Mouse (Mus musculus) hindbrain, embryonic 11.5 days (tissue): ENCODE data around the gene Btg1. TPM values are rescaled to one million over a fixed set of nuclear protein-coding genes. Genes with fewer than 3 reads are reported as not detected.

Source experiments
- ATAC-seq: fragments of 200-750 bp; cut with Nextera tagmentation; 2 replicates; pipeline ENCODE4 v1.8.0; 2017; ENCODE audit warnings: mild to moderate bottlenecking, moderate TSS enrichment, moderate library complexity; ENCODE audit not compliant: low FRiP score
- DNase-seq: peaks from one replicate; pipeline ENCODE4 v3.0.0-alpha.2; 2015; ENCODE audit warnings: low spot score
- H3K27ac ChIP-seq: fragments of 300-500 bp; sonication (generic); 2 replicates; pipeline ENCODE4 v1.5.1; 2014; ENCODE audit warnings: mild to moderate bottlenecking, low read depth, low read length
- H3K27me3 ChIP-seq: fragments of 300-500 bp; sonication (generic); 2 replicates; pipeline ENCODE4 v1.6.1; 2014; ENCODE audit warnings: mild to moderate bottlenecking, low read length, moderate library complexity, mixed read lengths; ENCODE audit not compliant: control insufficient read depth, insufficient read depth
- H3K36me3 ChIP-seq: fragments of 300-500 bp; sonication (generic); 2 replicates; pipeline ENCODE4 v1.6.1; 2014; ENCODE audit warnings: mild to moderate bottlenecking, low read length, moderate library complexity, mixed read lengths; ENCODE audit not compliant: control insufficient read depth, insufficient read depth
- H3K4me1 ChIP-seq: fragments of 300-500 bp; sonication (generic); replicated peaks from 2 replicates; pipeline ENCODE4 v1.6.1; 2014; ENCODE audit warnings: low read length, mixed read lengths; ENCODE audit not compliant: control insufficient read depth, insufficient read depth
- H3K4me2 ChIP-seq: fragments of 300-500 bp; sonication (generic); replicated peaks from 2 replicates; pipeline ENCODE4 v1.6.1; 2014; ENCODE audit warnings: mild to moderate bottlenecking, low read depth, low read length
- H3K4me3 ChIP-seq: fragments of 300-500 bp; sonication (generic); 2 replicates; pipeline ENCODE4 v1.5.1; 2014; ENCODE audit warnings: low read depth, low read length
- H3K9ac ChIP-seq: fragments of 300-500 bp; sonication (generic); 2 replicates; pipeline ENCODE4 v1.6.1; 2014; ENCODE audit warnings: low read depth, low read length
- H3K9me3 ChIP-seq: fragments of 300-500 bp; sonication (generic); 2 replicates; pipeline ENCODE4 v1.6.1; 2016; ENCODE audit warnings: low read length; ENCODE audit not compliant: control insufficient read depth
- WGBS: fragments of 180-500 bp; shearing (Covaris S2); extraction: QIAGEN DNeasy Blood & Tissue Kit; methylation state at CpG from one replicate; pipeline ENCODE4 v1.1.7; 2014; 5-methylcytosine and 5-hydroxymethylcytosine counted together
- polyA plus RNA-seq: library from polyadenylated mRNA; unstranded; fragments of >200 nt; fragmentation: Nextera tagmentation; extraction: Ambion mirVana; gene quantifications from 2 replicates; pipeline ENCODE4 v1.2.1, GENCODE M21; 2014

Btg1 gene
- polyA plus RNA-seq, 1 experiment from 2014 or later = 57.6 TPM

DNA sequence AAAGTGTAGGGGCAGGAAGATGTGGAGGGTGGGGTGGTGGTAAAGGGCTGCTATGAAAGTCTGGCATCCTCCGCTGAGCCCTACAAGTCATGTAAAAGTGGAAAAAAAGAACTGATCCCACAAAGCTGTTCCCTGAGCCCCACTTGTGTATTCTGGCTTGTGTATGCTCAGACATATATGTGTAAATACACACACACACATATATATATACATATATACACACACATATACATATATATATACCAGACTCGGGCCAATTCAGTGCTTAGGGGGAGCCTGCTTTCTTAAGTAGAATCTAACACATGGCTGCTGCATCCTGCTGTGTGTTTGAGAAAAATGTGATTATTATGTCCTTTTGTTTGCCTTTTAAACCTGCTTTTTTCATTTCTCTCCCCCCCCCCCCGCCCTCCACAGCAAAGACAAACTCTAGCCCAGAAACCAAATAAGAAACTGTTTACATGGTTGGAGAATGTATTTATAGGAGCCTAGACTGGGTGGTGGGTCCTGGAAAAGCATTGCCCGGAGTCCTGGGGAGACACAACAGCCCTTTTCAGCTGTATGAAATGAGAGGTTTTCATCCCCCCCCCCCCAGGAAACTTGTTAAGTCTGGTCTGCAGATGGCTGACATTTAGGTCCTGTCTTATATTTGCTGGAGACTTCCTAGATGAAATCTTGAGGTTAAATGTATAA, 30.5 kb upstream of the Btg1 start:
- ATAC-seq (no peak), DNase-seq (no peak)
- no peak overlapping the region for H3K4me2 ChIP-seq
- WGBS = 69% methylated on average over 4 of the region's 4 CpGs
- H3K9ac ChIP-seq = no peak overlapping the region
- H3K27ac ChIP-seq = no peak overlapping the region
- no peaks in the 10 kb centered on the region for H3K27me3 ChIP-seq
- H3K4me3 ChIP-seq = no peak overlapping the region
- H3K4me1 ChIP-seq = no peaks in the 10 kb centered on the region
- H3K36me3 ChIP-seq = no peaks in the 10 kb centered on the region
- H3K9me3 ChIP-seq = no peaks in the 10 kb centered on the region

DNA sequence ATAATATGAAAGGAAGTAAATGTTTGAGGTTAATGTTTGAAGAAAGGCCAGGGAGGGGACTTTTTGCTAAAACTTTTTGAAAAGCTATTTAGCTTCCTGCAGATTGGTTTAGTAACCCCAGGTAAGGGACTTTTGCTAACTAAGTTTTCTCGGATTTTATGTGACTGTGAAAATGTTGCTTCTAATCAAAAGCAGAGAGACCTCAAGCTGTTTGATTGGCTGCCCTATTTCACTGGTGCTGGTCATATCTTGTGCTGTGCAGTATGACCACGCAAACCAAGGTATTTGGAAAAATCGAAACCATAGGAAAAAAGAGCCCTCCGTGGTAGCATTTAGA, 30.0 kb upstream of the Btg1 start:
- 71% methylated on average over 4 of the region's 4 CpGs for WGBS
- H3K27me3 ChIP-seq = no peaks in the 10 kb centered on the region
- DNase-seq = no peak
- no peak overlapping the region for H3K9ac ChIP-seq
- no peaks in the 10 kb centered on the region for H3K4me1 ChIP-seq
- no peaks in the 10 kb centered on the region for H3K9me3 ChIP-seq
- H3K4me2 ChIP-seq = no peak overlapping the region
- no peak overlapping the region for H3K4me3 ChIP-seq
- ATAC-seq = no peak
- no peak overlapping the region for H3K27ac ChIP-seq
- no peaks in the 10 kb centered on the region for H3K36me3 ChIP-seq

DNA sequence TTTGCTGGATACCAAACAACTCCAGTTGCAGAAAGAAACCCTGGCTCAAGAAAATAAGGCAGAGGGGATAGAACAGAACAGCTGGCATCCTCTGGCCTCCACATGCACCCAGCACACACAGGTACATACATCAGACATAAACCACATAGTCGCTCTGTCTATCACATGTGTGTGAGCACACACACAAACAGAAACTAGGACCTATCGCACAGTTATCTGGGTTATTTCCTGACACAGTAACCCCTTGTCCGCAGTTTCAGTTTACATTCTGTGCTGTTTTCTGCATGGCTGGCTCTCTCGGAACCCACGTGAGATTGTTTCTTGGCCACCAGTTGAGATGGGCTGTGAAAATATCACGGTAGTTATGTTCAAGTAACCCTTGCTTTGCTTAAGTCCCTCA, 28.6 kb upstream of the Btg1 start:
- H3K27ac ChIP-seq = no peak overlapping the region
- ATAC-seq = no peak
- WGBS = 91% methylated on average over 6 of the region's 6 CpGs
- no peak overlapping the region for H3K9ac ChIP-seq
- no peaks in the 10 kb centered on the region for H3K27me3 ChIP-seq
- H3K4me1 ChIP-seq = no peaks in the 10 kb centered on the region
- no peak overlapping the region for H3K4me3 ChIP-seq
- H3K9me3 ChIP-seq = no peaks in the 10 kb centered on the region
- DNase-seq = no peak
- H3K36me3 ChIP-seq = no peaks in the 10 kb centered on the region
- no peak overlapping the region for H3K4me2 ChIP-seq

DNA sequence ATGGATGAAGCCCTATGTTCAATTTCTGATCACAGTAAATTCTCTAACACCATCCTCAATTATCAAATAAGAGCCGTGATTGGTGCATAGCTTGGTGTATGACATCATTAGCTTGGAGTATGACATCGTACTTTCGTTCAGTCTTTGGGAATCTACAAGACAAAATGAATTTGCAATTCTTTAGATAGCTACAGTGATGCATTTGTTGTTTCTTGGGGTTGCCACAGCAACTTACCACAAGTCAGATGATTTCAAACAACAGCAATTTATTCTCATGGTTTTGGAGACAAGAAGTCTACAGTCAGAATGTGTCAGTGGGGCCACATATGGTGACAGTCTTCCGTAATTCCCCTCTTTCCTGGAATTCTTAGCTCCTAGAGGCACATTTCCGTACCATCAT, 27.0 kb upstream of the Btg1 start:
- Histone ChIP-seq H3K4me2 (no peak overlapping the region), H3K4me3 (no peak overlapping the region), H3K9ac (no peak overlapping the region), H3K36me3 (no peaks in the 10 kb centered on the region), H3K27ac (no peak overlapping the region), H3K4me1 (no peaks in the 10 kb centered on the region), H3K9me3 (no peaks in the 10 kb centered on the region), H3K27me3 (no peaks in the 10 kb centered on the region)
- no peak for DNase-seq
- WGBS = 94% methylated on average over 5 of the region's 5 CpGs
- ATAC-seq = no peak

DNA sequence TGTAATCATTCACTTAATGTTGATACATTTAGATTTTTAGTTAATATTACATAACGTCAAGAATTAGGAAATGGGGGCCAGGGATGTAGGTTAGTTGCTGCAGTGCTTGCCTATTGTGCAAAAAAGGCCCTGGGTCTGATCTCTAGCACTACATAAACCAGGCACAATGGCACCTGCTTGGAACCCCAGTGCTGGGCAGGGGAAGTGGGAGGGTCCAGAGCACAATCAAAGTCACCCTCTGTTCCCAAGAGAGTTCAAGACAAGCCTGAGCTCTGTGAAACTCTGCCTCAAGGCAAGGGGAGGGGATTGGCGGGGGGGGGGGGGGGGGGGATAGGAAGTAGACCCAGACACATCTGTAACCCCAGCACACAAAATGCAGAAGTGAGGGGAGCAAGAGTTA, 24.7 kb upstream of the Btg1 start:
- WGBS = 79% methylated on average over 1 of the region's 2 CpGs
- no peaks in the 10 kb centered on the region for H3K27me3 ChIP-seq
- H3K4me2 ChIP-seq = no peak overlapping the region
- no peaks in the 10 kb centered on the region for H3K4me1 ChIP-seq
- DNase-seq = no peak
- no peaks in the 10 kb centered on the region for H3K9me3 ChIP-seq
- ATAC-seq = no peak
- no peak overlapping the region for H3K27ac ChIP-seq
- H3K4me3 ChIP-seq = no peak overlapping the region
- no peak overlapping the region for H3K9ac ChIP-seq
- no peaks in the 10 kb centered on the region for H3K36me3 ChIP-seq

DNA sequence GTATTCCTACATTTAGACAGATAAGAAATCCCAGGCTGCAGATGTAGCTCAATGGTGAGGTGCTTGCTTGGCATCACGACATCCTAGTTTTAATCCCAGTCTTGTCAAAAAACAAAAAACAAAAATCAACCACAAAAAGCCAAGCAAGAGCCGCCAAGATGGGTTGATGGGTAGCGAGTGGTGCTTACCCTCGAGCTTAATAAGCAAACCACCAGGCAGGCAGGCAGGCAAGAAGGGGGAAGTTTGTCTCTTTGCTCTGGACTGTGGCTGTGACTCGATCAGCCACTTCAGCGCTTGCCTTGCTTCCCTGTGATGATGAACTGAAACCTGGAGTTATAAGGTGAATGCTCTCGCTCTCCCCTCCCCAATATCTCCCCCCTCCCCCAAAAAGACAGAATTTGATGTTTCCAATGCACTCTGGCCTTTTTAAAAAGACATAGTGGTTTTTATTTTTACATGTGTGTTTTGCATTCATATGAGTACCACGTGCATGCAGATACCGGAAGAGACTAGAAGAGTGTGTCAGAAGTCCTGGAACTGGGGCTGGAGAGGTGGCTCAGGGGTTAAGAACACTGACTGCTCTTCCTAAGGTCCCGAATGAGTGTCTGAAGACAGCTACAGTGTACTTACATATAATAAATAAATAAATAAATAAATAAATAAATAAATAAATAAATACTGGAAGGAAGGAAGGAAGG, 21.2 kb upstream of the Btg1 start:
- no peaks in the 10 kb centered on the region for H3K9me3 ChIP-seq
- no peak overlapping the region for H3K27ac ChIP-seq
- DNase-seq (no peak), ATAC-seq (no peak)
- no peak overlapping the region for H3K9ac ChIP-seq
- H3K36me3 ChIP-seq = no peaks in the 10 kb centered on the region
- no peaks in the 10 kb centered on the region for H3K27me3 ChIP-seq
- no peaks in the 10 kb centered on the region for H3K4me1 ChIP-seq
- WGBS = 90% methylated on average over 10 of the region's 10 CpGs
- H3K4me3 ChIP-seq = no peak overlapping the region
- no peak overlapping the region for H3K4me2 ChIP-seq

DNA sequence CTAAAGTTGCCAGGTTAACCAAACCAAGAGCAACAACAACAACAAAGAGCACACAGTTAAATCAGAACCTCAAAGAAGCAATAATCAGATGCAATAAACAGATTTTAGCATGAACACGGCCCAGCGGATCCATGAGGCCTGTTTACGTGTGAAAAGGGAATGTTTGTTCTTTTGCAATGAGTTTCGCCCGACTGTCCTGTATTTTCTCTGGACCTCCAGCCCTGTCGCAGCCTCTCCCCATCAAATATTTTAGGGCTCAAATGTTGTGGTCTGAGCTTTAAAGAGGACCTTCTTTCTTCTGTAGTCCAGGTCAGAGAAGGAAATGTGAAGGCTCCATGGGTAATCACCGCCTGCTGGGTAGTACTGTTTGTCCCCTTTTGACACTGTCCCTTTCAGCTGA, 20.4 kb upstream of the Btg1 start:
- H3K4me1 ChIP-seq = no peaks in the 10 kb centered on the region
- no peak overlapping the region for H3K4me2 ChIP-seq
- no peak overlapping the region for H3K4me3 ChIP-seq
- ATAC-seq (no peak), DNase-seq (no peak)
- no peaks in the 10 kb centered on the region for H3K27me3 ChIP-seq
- H3K36me3 ChIP-seq = no peaks in the 10 kb centered on the region
- no peak overlapping the region for H3K9ac ChIP-seq
- H3K27ac ChIP-seq = no peak overlapping the region
- 83% methylated on average over 7 of the region's 7 CpGs for WGBS
- no peaks in the 10 kb centered on the region for H3K9me3 ChIP-seq

DNA sequence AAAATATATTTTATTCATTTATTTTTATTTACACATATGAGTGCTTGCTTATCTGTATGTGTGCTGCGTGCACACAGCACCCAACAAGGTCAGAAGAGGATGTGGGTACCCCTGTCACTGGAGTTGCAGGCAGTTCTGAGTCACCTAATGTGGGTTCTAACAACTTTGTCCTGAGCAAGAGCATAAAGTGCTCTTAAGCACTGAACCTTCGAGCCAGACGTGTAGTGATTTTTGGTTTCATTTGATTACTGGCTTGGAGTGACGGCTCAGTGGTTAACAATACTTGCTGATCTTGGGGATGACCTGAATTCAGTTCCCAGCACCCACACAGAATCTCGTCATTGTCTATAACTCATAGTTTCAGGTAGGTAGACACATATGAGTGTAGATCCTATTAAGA, 17.2 kb upstream of the Btg1 start:
- Histone ChIP-seq H3K27me3 (no peaks in the 10 kb centered on the region), H3K4me1 (no peaks in the 10 kb centered on the region), H3K36me3 (no peaks in the 10 kb centered on the region), H3K27ac (no peak overlapping the region), H3K9me3 (no peaks in the 10 kb centered on the region), H3K4me2 (no peak overlapping the region), H3K4me3 (no peak overlapping the region), H3K9ac (no peak overlapping the region)
- 93% methylated on average over 5 of the region's 5 CpGs for WGBS
- ATAC-seq (no peak), DNase-seq (no peak)

DNA sequence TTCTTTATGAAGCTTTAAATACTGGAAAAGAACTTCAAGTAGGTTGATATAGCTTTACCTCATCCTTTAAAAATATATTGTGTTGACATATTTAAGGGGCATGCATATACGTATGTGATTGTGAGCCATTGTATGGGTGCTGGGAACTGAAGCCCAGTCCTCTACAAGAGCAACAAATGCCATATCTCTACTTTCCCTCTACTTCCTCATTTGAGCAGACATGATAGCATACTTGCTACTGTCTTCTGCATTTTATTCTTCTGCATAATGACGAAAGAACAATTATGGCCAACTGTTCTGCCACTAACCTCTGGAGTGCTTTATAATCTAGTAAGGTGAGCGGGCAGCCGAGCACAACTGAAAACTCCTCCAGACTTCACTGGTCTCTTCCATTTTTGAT, 15.1 kb upstream of the Btg1 start:
- no peak overlapping the region for H3K9ac ChIP-seq
- H3K9me3 ChIP-seq = no peaks in the 10 kb centered on the region
- H3K27me3 ChIP-seq = no peaks in the 10 kb centered on the region
- no peaks in the 10 kb centered on the region for H3K36me3 ChIP-seq
- no peak overlapping the region for H3K4me2 ChIP-seq
- no peak for ATAC-seq
- no peaks in the 10 kb centered on the region for H3K4me1 ChIP-seq
- DNase-seq = no peak
- no peak overlapping the region for H3K4me3 ChIP-seq
- 88% methylated on average over 4 of the region's 4 CpGs for WGBS
- no peak overlapping the region for H3K27ac ChIP-seq
